Mouse (Mus musculus): ENCODE results near the gene Scamp2. TPM values are rescaled to one million over a fixed set of nuclear protein-coding genes. Genes with fewer than 3 reads are reported as not detected.
A peak's percentile ranks its signal among the peaks of the same experiment; 100 is the strongest.

Scamp2 gene
- polyA plus RNA-seq, 1 experiment from 2014 or later, result 69.5 TPM

- Histone ChIP-seq H3K9ac (replicated peaks; ENCODE audit: low read depth) (no peak overlapping the region), H3K4me2 (replicated peaks; ENCODE audit: low read depth, low read length) (no peak overlapping the region), H3K27ac (ENCODE audit: low read length) (no peak overlapping the region), H3K36me3 (ENCODE audit: insufficient read depth, low read length) (no peaks in the 10 kb centered on the region), H3K27me3 (replicated peaks; ENCODE audit: insufficient read depth, low read length) (no peaks in the 10 kb centered on the region), H3K9me3 (ENCODE audit: low read length) (no peaks in the 10 kb centered on the region), H3K4me1 (ENCODE audit: insufficient read depth, low read depth, low read length) (peaks cover 27% of the 10 kb centered on the region; the same call in 1 of the 2 replicates), H3K4me3 (ENCODE audit: low read depth, low read length) (no peak overlapping the region)
- TF ChIP-seq EP300 (IDR thresholded peaks at IDR 0.05), result no peak
- no peak for TF ChIP-seq CTCF (IDR thresholded peaks at IDR 0.05)
- DNase-seq (ENCODE audit: low spot score), result no peak
- 89% methylated on average over 6 of the region's 6 CpGs for WGBS
- ATAC-seq, result no peak
Observed at GRCm38 (mm10) chr9:57564609-57565008, 3.9 kb downstream of the Scamp2 start.

DNA sequence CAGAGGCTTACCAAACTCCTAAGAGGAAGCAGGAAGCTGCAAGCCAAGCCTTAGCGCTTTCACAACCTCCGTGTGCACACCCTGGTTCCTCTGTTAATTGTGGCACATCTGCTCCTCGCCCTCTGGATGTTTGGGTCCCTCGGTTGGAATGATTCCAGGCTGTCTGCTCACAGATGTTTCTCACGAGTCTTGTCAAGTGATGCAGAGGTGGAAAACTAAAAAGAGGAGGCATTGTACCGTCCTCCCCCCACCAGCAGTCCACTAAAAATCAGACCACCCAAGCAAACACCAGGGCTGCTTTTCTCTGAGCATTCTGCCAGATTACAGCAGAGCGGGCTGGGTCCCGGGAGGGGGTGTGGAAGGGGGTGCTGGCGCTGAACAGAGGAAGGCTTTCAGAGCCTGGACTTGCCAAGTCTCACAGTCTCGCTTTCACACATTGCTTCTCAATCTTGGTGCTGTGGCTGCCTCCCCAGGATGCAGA lies 5.0 kb downstream of the Scamp2 start:
- DNase-seq (ENCODE audit: low spot score), result peak; percentile 69
- H3K4me1 ChIP-seq (ENCODE audit: insufficient read depth, low read depth, low read length), result peaks cover 27% of the 10 kb centered on the region; the same call in 1 of the 2 replicates
- peak overlapping the region; percentile 26; the same call in 1 of the 2 replicates for H3K27ac ChIP-seq (ENCODE audit: low read length)
- TF ChIP-seq CTCF (IDR thresholded peaks at IDR 0.05) (no peak), EP300 (IDR thresholded peaks at IDR 0.05) (no peak)
- 42% methylated on average over 10 of the region's 10 CpGs for WGBS
- H3K9ac ChIP-seq (replicated peaks; ENCODE audit: low read depth), result no peak overlapping the region
- H3K4me2 ChIP-seq (replicated peaks; ENCODE audit: low read depth, low read length), result no peak overlapping the region
- no peaks in the 10 kb centered on the region for H3K27me3 ChIP-seq (replicated peaks; ENCODE audit: insufficient read depth, low read length)
- H3K9me3 ChIP-seq (ENCODE audit: low read length), result no peaks in the 10 kb centered on the region
- ATAC-seq, result no peak
- no peaks in the 10 kb centered on the region for H3K36me3 ChIP-seq (ENCODE audit: insufficient read depth, low read length)
- H3K4me3 ChIP-seq (ENCODE audit: low read depth, low read length), result no peak overlapping the region

- Histone ChIP-seq H3K9ac (replicated peaks; ENCODE audit: low read depth) (no peak overlapping the region), H3K27ac (ENCODE audit: low read length) (no peak overlapping the region), H3K36me3 (ENCODE audit: insufficient read depth, low read length) (no peaks in the 10 kb centered on the region), H3K27me3 (replicated peaks; ENCODE audit: insufficient read depth, low read length) (no peaks in the 10 kb centered on the region), H3K9me3 (ENCODE audit: low read length) (no peaks in the 10 kb centered on the region), H3K4me3 (ENCODE audit: low read depth, low read length) (no peak overlapping the region), H3K4me2 (replicated peaks; ENCODE audit: low read depth, low read length) (no peak overlapping the region), H3K4me1 (ENCODE audit: insufficient read depth, low read depth, low read length) (peaks cover 21% of the 10 kb centered on the region; the same call in 1 of the 2 replicates)
- TF ChIP-seq CTCF (IDR thresholded peaks at IDR 0.05), result peak; percentile 64
- no peak for TF ChIP-seq EP300 (IDR thresholded peaks at IDR 0.05)
- ATAC-seq, result no peak
- WGBS, result 48% methylated on average over 8 of the region's 8 CpGs
- DNase-seq (ENCODE audit: low spot score), result no peak
Observed at GRCm38 (mm10) chr9:57566846-57567245, 6.1 kb downstream of the Scamp2 start.

- no peak overlapping the region for H3K4me2 ChIP-seq (replicated peaks; ENCODE audit: low read depth, low read length)
- no peak overlapping the region for H3K27ac ChIP-seq (ENCODE audit: low read length)
- no peaks in the 10 kb centered on the region for H3K36me3 ChIP-seq (ENCODE audit: insufficient read depth, low read length)
- no peak for TF ChIP-seq EP300 (IDR thresholded peaks at IDR 0.05)
- no peak for TF ChIP-seq CTCF (IDR thresholded peaks at IDR 0.05)
- no peak overlapping the region for H3K4me3 ChIP-seq (ENCODE audit: low read depth, low read length)
- ATAC-seq, result no peak
- H3K4me1 ChIP-seq (ENCODE audit: insufficient read depth, low read depth, low read length), result peaks cover 5% of the 10 kb centered on the region; the same call in 1 of the 2 replicates
- no peaks in the 10 kb centered on the region for H3K9me3 ChIP-seq (ENCODE audit: low read length)
- WGBS, result 96% methylated on average over 6 of the region's 6 CpGs
- DNase-seq (ENCODE audit: low spot score), result no peak
- no peak overlapping the region for H3K9ac ChIP-seq (replicated peaks; ENCODE audit: low read depth)
- no peaks in the 10 kb centered on the region for H3K27me3 ChIP-seq (replicated peaks; ENCODE audit: insufficient read depth, low read length)
Observed at GRCm38 (mm10) chr9:57568500-57568899, 7.8 kb downstream of the Scamp2 start.

GRCm38 (mm10) chr9:57574397-57574796 lies 13.7 kb downstream of the Scamp2 start:
- no peak overlapping the region for H3K4me3 ChIP-seq (ENCODE audit: low read depth, low read length)
- no peak for TF ChIP-seq CTCF (IDR thresholded peaks at IDR 0.05)
- no peak for TF ChIP-seq EP300 (IDR thresholded peaks at IDR 0.05)
- no peaks in the 10 kb centered on the region for H3K4me1 ChIP-seq (ENCODE audit: insufficient read depth, low read depth, low read length)
- H3K27me3 ChIP-seq (replicated peaks; ENCODE audit: insufficient read depth, low read length), result no peaks in the 10 kb centered on the region
- no peak overlapping the region for H3K9ac ChIP-seq (replicated peaks; ENCODE audit: low read depth)
- no peaks in the 10 kb centered on the region for H3K9me3 ChIP-seq (ENCODE audit: low read length)
- ATAC-seq (no peak), DNase-seq (ENCODE audit: low spot score) (no peak)
- no peak overlapping the region for H3K27ac ChIP-seq (ENCODE audit: low read length)
- H3K36me3 ChIP-seq (ENCODE audit: insufficient read depth, low read length), result 0 out of 2 replicates have a peak, but pooled peaks cover 10% of the 10 kb centered on the region
- H3K4me2 ChIP-seq (replicated peaks; ENCODE audit: low read depth, low read length), result no peak overlapping the region

DNA sequence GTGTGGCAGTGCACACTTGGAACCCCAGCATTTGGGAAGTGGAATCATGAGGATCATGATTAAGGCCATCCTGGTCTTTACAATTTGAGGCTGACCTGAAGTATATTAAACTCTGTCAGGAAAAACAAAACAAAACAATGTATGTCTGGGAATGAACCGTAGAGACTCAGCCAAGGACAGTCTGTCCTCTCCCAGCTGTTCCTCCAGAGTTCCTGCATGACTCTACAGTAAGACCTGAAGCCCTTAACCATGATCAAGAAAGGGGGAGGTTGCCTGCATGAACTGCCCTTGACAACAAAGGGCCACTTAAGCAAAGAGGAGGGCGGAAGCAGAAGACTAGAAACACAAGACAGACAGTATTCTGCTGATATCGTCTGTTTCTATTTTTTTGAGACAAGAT lies 14.8 kb downstream of the Scamp2 start:
- H3K4me1 ChIP-seq (ENCODE audit: insufficient read depth, low read depth, low read length), result no peaks in the 10 kb centered on the region
- H3K9ac ChIP-seq (replicated peaks; ENCODE audit: low read depth), result no peak overlapping the region
- H3K27ac ChIP-seq (ENCODE audit: low read length), result no peak overlapping the region
- no peak overlapping the region for H3K4me2 ChIP-seq (replicated peaks; ENCODE audit: low read depth, low read length)
- no peaks in the 10 kb centered on the region for H3K27me3 ChIP-seq (replicated peaks; ENCODE audit: insufficient read depth, low read length)
- no peaks in the 10 kb centered on the region for H3K9me3 ChIP-seq (ENCODE audit: low read length)
- TF ChIP-seq CTCF (IDR thresholded peaks at IDR 0.05), result no peak
- TF ChIP-seq EP300 (IDR thresholded peaks at IDR 0.05), result peak; percentile 60
- H3K36me3 ChIP-seq (ENCODE audit: insufficient read depth, low read length), result peaks cover 14% of the 10 kb centered on the region
- WGBS, result 56% methylated on average over 3 of the region's 3 CpGs
- DNase-seq (ENCODE audit: low spot score), result peak; percentile 22
- H3K4me3 ChIP-seq (ENCODE audit: low read depth, low read length), result no peak overlapping the region
- ATAC-seq, result peak; percentile 64; the same call in 1 of the 2 replicates

Measured in lung, postnatal 0 days (tissue).